Mouse (Mus musculus): ENCODE measurements around the gene Ccnjl. TPM values are rescaled to one million over a fixed set of nuclear protein-coding genes. Genes with fewer than 3 reads are reported as not detected.
A peak's percentile ranks its signal among the peaks of the same experiment; 100 is the strongest.

The Ccnjl gene
- polyA plus RNA-seq, 1 experiment from 2014 or later: 8.1 TPM

- no peak overlapping the region for H3K4me2 ChIP-seq (ENCODE audit: low read depth, low read length)
- WGBS: 76% methylated on average over 6 of the region's 6 CpGs
- no peak overlapping the region for H3K9ac ChIP-seq (ENCODE audit: low read depth, low read length)
- H3K36me3 ChIP-seq (ENCODE audit: control insufficient read depth, insufficient read depth, low read length): peaks cover 17% of the 10 kb centered on the region
- ATAC-seq (ENCODE audit: low read depth) (no peak), DNase-seq (ENCODE audit: low spot score) (no peak)
- no peaks in the 10 kb centered on the region for H3K9me3 ChIP-seq (ENCODE audit: control insufficient read depth, low read length)
- no peak overlapping the region for H3K4me3 ChIP-seq (ENCODE audit: low read depth, low read length)
- no peak overlapping the region for H3K27ac ChIP-seq (replicated peaks; ENCODE audit: low read depth, low read length)
- H3K4me1 ChIP-seq (ENCODE audit: control insufficient read depth, insufficient read depth, low read length): no peaks in the 10 kb centered on the region
- no peaks in the 10 kb centered on the region for H3K27me3 ChIP-seq (replicated peaks; ENCODE audit: control insufficient read depth, insufficient read depth, low read length)
Observed at GRCm38 (mm10) chr11:43589530-43590072, 61.0 kb downstream of the Ccnjl start.

GRCm38 (mm10) chr11:43601440-43601839 lies 72.9 kb downstream of the Ccnjl start, which contains the start of gene Fabp6:
TSS of gene Fabp6 (minus strand) at chr11:43601540.
- H3K36me3 ChIP-seq (ENCODE audit: control insufficient read depth, insufficient read depth, low read length): no peaks in the 10 kb centered on the region
- no peaks in the 10 kb centered on the region for H3K27me3 ChIP-seq (replicated peaks; ENCODE audit: control insufficient read depth, insufficient read depth, low read length)
- DNase-seq (ENCODE audit: low spot score) (no peak), ATAC-seq (ENCODE audit: low read depth) (no peak)
- H3K27ac ChIP-seq (replicated peaks; ENCODE audit: low read depth, low read length): no peak within 1 kb of the TSS
- no peak within 1 kb of the TSS for H3K4me2 ChIP-seq (ENCODE audit: low read depth, low read length)
- no peaks in the 10 kb centered on the region for H3K9me3 ChIP-seq (ENCODE audit: control insufficient read depth, low read length)
- H3K4me1 ChIP-seq (ENCODE audit: control insufficient read depth, insufficient read depth, low read length): no peaks in the 10 kb centered on the region
- 86% methylated on average over 5 of the region's 5 CpGs for WGBS
- H3K9ac ChIP-seq (ENCODE audit: low read depth, low read length): no peak within 1 kb of the TSS
- H3K4me3 ChIP-seq (ENCODE audit: low read depth, low read length): no peak within 1 kb of the TSS

GRCm38 (mm10) chr11:43604207-43604606 lies 75.6 kb downstream of the Ccnjl start:
- DNase-seq (ENCODE audit: low spot score) (no peak), ATAC-seq (ENCODE audit: low read depth) (no peak)
- Histone ChIP-seq H3K9me3 (ENCODE audit: control insufficient read depth, low read length) (no peaks in the 10 kb centered on the region), H3K27me3 (replicated peaks; ENCODE audit: control insufficient read depth, insufficient read depth, low read length) (no peaks in the 10 kb centered on the region), H3K4me3 (ENCODE audit: low read depth, low read length) (no peak overlapping the region), H3K9ac (ENCODE audit: low read depth, low read length) (no peak overlapping the region), H3K4me2 (ENCODE audit: low read depth, low read length) (no peak overlapping the region), H3K36me3 (ENCODE audit: control insufficient read depth, insufficient read depth, low read length) (no peaks in the 10 kb centered on the region), H3K27ac (replicated peaks; ENCODE audit: low read depth, low read length) (no peak overlapping the region), H3K4me1 (ENCODE audit: control insufficient read depth, insufficient read depth, low read length) (no peaks in the 10 kb centered on the region)
- 81% methylated on average over 2 of the region's 2 CpGs for WGBS

GRCm38 (mm10) chr11:43604891-43605290 lies 76.3 kb downstream of the Ccnjl start:
- no peaks in the 10 kb centered on the region for H3K9me3 ChIP-seq (ENCODE audit: control insufficient read depth, low read length)
- no peak overlapping the region for H3K27ac ChIP-seq (replicated peaks; ENCODE audit: low read depth, low read length)
- WGBS: 85% methylated on average over 6 of the region's 6 CpGs
- no peak for ATAC-seq (ENCODE audit: low read depth)
- no peaks in the 10 kb centered on the region for H3K36me3 ChIP-seq (ENCODE audit: control insufficient read depth, insufficient read depth, low read length)
- H3K4me3 ChIP-seq (ENCODE audit: low read depth, low read length): no peak overlapping the region
- no peak overlapping the region for H3K9ac ChIP-seq (ENCODE audit: low read depth, low read length)
- H3K27me3 ChIP-seq (replicated peaks; ENCODE audit: control insufficient read depth, insufficient read depth, low read length): no peaks in the 10 kb centered on the region
- DNase-seq (ENCODE audit: low spot score): no peak
- H3K4me1 ChIP-seq (ENCODE audit: control insufficient read depth, insufficient read depth, low read length): no peaks in the 10 kb centered on the region
- no peak overlapping the region for H3K4me2 ChIP-seq (ENCODE audit: low read depth, low read length)

GRCm38 (mm10) chr11:43605859-43606258 lies 77.3 kb downstream of the Ccnjl start:
- Histone ChIP-seq H3K36me3 (ENCODE audit: control insufficient read depth, insufficient read depth, low read length) (no peaks in the 10 kb centered on the region), H3K4me3 (ENCODE audit: low read depth, low read length) (no peak overlapping the region), H3K4me1 (ENCODE audit: control insufficient read depth, insufficient read depth, low read length) (no peaks in the 10 kb centered on the region), H3K27me3 (replicated peaks; ENCODE audit: control insufficient read depth, insufficient read depth, low read length) (no peaks in the 10 kb centered on the region), H3K27ac (replicated peaks; ENCODE audit: low read depth, low read length) (no peak overlapping the region), H3K9ac (ENCODE audit: low read depth, low read length) (no peak overlapping the region), H3K4me2 (ENCODE audit: low read depth, low read length) (no peak overlapping the region), H3K9me3 (ENCODE audit: control insufficient read depth, low read length) (no peaks in the 10 kb centered on the region)
- 84% methylated on average over 6 of the region's 6 CpGs for WGBS
- ATAC-seq (ENCODE audit: low read depth) (no peak), DNase-seq (ENCODE audit: low spot score) (no peak)

GRCm38 (mm10) chr11:43608440-43608839 lies 79.9 kb downstream of the Ccnjl start:
- no peak for ATAC-seq (ENCODE audit: low read depth)
- 63% methylated on average over 3 of the region's 3 CpGs for whole genome bisulfite sequencing
- H3K4me2 ChIP-seq (ENCODE audit: low read depth, low read length): no peak overlapping the region

GRCm38 (mm10) chr11:43610006-43610661 lies 81.5 kb downstream of the Ccnjl start:
- DNase-seq (ENCODE audit: low spot score) (peak; percentile 29), ATAC-seq (ENCODE audit: low read depth) (no peak)
- 80% methylated on average over 10 of the region's 10 CpGs for WGBS
- peaks cover 7% of the 10 kb centered on the region; the same call in 1 of the 2 replicates for H3K4me1 ChIP-seq (ENCODE audit: control insufficient read depth, insufficient read depth, low read length)
- no peak overlapping the region for H3K27ac ChIP-seq (replicated peaks; ENCODE audit: low read depth, low read length)
- H3K4me3 ChIP-seq (ENCODE audit: low read depth, low read length): no peak overlapping the region
- no peak overlapping the region for H3K9ac ChIP-seq (ENCODE audit: low read depth, low read length)
- no peaks in the 10 kb centered on the region for H3K36me3 ChIP-seq (ENCODE audit: control insufficient read depth, insufficient read depth, low read length)
- no peaks in the 10 kb centered on the region for H3K27me3 ChIP-seq (replicated peaks; ENCODE audit: control insufficient read depth, insufficient read depth, low read length)
- H3K4me2 ChIP-seq (ENCODE audit: low read depth, low read length): no peak overlapping the region
- no peaks in the 10 kb centered on the region for H3K9me3 ChIP-seq (ENCODE audit: control insufficient read depth, low read length)

More at GRCm38 (mm10) chr11:43608440-43608839, 79.9 kb downstream of the Ccnjl start:
- Histone ChIP-seq H3K4me1 (ENCODE audit: control insufficient read depth, insufficient read depth, low read length) (peaks cover 7% of the 10 kb centered on the region; the same call in 1 of the 2 replicates), H3K27me3 (replicated peaks; ENCODE audit: control insufficient read depth, insufficient read depth, low read length) (no peaks in the 10 kb centered on the region), H3K9ac (ENCODE audit: low read depth, low read length) (no peak overlapping the region), H3K9me3 (ENCODE audit: control insufficient read depth, low read length) (no peaks in the 10 kb centered on the region), H3K27ac (replicated peaks; ENCODE audit: low read depth, low read length) (no peak overlapping the region), H3K36me3 (ENCODE audit: control insufficient read depth, insufficient read depth, low read length) (no peaks in the 10 kb centered on the region), H3K4me3 (ENCODE audit: low read depth, low read length) (no peak overlapping the region)
- DNase-seq (ENCODE audit: low spot score): no peak

- Histone ChIP-seq H3K27me3 (replicated peaks; ENCODE audit: control insufficient read depth, insufficient read depth, low read length) (no peaks in the 10 kb centered on the region), H3K27ac (replicated peaks; ENCODE audit: low read depth, low read length) (no peak overlapping the region), H3K9me3 (ENCODE audit: control insufficient read depth, low read length) (no peaks in the 10 kb centered on the region), H3K4me1 (ENCODE audit: control insufficient read depth, insufficient read depth, low read length) (peaks cover 7% of the 10 kb centered on the region; the same call in 1 of the 2 replicates), H3K9ac (ENCODE audit: low read depth, low read length) (no peak overlapping the region), H3K4me3 (ENCODE audit: low read depth, low read length) (no peak overlapping the region), H3K4me2 (ENCODE audit: low read depth, low read length) (no peak overlapping the region), H3K36me3 (ENCODE audit: control insufficient read depth, insufficient read depth, low read length) (no peaks in the 10 kb centered on the region)
- no peak for DNase-seq (ENCODE audit: low spot score)
- 66% methylated on average over 5 of the region's 5 CpGs for WGBS
- no peak for ATAC-seq (ENCODE audit: low read depth)
Observed at GRCm38 (mm10) chr11:43610662-43611033, 82.1 kb downstream of the Ccnjl start.

Data from embryonic facial prominence, embryonic 14.5 days (tissue).